Mouse (Mus musculus) erythroblast, adult 5-6 weeks (primary cell): ENCODE results near the gene Gpr4. TPM values are rescaled to one million over a fixed set of nuclear protein-coding genes. Genes with fewer than 3 reads are reported as not detected.
A peak's percentile ranks its signal among the peaks of the same experiment; 100 is the strongest.

Experiments
- ATAC-seq: replicated peaks from 2 replicates; pipeline ENCODE4 v1.8.0; 2016; ENCODE audit warnings: moderate number of reproducible peaks, mild to moderate bottlenecking, moderate TSS enrichment, inconsistent platforms; ENCODE audit not compliant: poor library complexity, low FRiP score, severe bottlenecking
- total RNA-seq, 2 experiments: library from RNA; stranded (forward) in 1 of 2; stranded (reverse) in 1 of 2; fragments of 150-400 nt in 1 of 2; fragments of 200-764, 138-1000 nt in 1 of 2; gene quantifications; 2 replicates each; pipeline versions ENCODE4 v1.2.3 to v1.2.4; 2015 to 2017; ENCODE audit warnings: low replicate concordance in 2 of 2

Gpr4 gene
- total RNA-seq, 2 experiments from 2014 or later: 0.19 TPM; not detected in 1

GRCm38 (mm10) chr7:19253437-19253836 is 41.1 kb downstream of the Gpr4 start:
- no peak for ATAC-seq

- ATAC-seq: no peak
Measured at GRCm38 (mm10) chr7:19255395-19255794, 43.1 kb downstream of the Gpr4 start.

DNA sequence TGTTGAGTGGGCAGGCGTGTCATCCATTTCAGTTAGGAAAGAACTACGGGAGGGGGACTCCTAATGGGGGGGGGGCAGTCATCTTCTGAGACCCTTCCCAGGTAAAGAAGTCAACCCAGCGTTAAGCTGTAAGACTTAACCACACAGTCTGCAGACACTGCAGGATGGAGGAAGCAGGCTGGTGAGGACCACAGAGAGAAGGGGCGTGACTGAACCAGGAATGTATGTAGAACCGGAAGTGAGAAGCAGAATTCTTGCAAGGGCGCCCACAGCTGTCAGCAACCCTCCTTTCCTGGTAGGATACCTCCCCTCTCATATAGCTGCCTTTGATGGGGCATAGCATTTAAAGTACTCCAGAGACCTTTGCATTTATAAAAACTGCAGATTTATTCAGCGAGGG is 44.2 kb downstream of the Gpr4 start:
- no peak for ATAC-seq

DNA sequence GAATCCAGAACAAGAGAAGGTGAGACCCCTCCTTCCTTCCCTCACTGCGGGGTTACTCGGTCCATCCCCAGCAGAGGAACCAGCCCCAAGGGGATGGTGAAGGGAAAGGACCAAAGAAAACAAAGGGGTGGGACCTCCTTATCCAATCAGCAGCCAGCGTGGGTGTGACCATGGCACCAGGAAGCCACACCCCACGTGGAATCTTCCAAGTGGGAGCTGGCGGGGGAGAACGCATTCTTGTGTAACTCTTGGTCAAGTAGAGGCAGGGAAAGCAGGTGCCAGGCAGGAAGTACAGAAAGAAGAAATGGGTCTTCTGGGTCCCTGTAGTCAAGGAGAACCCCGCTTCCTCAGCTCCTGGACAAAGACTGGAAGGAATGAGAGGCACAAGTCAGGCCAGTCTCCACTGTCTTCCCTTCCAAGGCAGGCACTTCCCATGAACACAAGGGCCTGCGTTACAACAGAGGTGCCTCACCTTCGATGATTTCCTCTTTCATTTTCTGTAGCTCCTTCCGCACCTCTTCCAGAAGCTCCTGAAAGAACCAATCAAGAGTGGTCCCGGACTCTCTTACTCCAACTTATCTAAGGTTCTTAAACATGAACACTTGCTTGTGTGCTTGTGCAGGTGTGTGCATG is 45.2 kb downstream of the Gpr4 start:
- peak; percentile 98 for ATAC-seq

- no peak for ATAC-seq
Measured at GRCm38 (mm10) chr7:19258336-19258735, 46.0 kb downstream of the Gpr4 start.

DNA sequence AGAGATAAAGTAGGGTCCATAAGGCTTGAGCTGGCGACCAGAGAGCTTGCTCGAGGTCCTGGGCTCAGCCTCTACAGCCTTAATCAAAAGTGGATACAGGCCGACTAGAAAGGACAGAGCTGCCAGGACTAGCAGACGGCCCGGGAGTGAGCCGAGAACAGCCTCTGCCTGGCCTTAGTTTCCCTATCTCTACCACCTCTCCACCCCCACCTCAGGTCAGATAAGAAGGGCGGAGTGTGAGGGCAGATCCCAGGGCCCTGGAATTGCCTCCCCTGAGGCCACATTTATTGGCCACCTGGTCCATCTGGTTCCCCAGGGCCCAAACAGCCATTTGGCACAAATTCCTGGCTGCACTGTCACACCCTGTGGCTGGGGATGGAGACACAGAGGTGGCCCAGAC is 52.8 kb downstream of the Gpr4 start:
- ATAC-seq: peak; percentile 68

DNA sequence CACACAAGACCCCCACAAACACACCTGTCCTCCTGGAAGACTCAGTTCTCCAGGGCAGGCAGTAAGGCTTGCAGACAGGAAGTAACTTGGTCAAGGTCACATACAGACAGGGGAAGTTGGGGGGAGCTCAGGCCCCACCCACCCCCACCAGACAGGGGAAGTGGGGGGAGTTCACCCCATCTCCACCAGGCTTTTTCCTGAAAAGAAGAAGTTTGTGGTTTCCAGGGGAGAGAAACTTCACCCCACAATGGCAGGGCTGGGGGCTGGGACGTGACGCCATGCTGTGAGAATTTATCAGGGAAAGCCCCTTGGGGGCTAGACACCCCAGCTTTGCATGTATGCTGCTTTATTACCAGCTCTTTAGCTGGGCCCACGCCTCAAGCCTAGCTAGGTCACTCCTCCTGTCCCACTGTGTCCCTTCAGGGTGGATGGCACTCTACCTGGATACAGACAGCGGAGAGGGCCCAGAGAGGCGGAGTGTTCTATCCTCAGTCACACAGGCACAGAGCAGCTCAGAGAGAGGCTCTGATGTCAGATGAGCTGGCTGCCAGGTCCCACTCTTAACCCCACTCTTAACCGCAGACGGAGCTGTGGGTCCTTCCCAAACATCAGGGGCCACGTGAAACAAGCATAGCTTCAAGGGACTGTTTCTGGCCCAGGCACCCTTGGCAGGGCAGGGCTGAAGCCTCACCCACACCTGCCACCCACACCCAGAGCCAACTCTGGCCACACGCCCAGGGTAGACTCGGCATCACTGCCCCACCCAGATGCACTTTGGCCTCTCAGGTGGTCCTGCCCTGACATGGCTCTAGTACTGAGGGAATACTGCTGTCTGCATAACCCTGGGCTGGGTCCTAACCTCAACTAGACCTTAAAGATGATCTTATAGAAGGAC is 53.8 kb downstream of the Gpr4 start:
- peak; percentile 60 for ATAC-seq

- no peak for ATAC-seq
Measured at GRCm38 (mm10) chr7:19267051-19267450, 54.7 kb downstream of the Gpr4 start.

GRCm38 (mm10) chr7:19268993-19269681 is 56.8 kb downstream of the Gpr4 start:
- no peak for ATAC-seq

GRCm38 (mm10) chr7:19269721-19270441 is 57.5 kb downstream of the Gpr4 start:
- no peak for ATAC-seq

- ATAC-seq: no peak
Measured at GRCm38 (mm10) chr7:19270509-19271237, 58.3 kb downstream of the Gpr4 start.

GRCm38 (mm10) chr7:19271238-19272172 is 59.2 kb downstream of the Gpr4 start, which contains the start of gene Vasp:
Gene Vasp, minus strand, starts transcription at chr7:19271817.
- ATAC-seq: peak; percentile 80

DNA sequence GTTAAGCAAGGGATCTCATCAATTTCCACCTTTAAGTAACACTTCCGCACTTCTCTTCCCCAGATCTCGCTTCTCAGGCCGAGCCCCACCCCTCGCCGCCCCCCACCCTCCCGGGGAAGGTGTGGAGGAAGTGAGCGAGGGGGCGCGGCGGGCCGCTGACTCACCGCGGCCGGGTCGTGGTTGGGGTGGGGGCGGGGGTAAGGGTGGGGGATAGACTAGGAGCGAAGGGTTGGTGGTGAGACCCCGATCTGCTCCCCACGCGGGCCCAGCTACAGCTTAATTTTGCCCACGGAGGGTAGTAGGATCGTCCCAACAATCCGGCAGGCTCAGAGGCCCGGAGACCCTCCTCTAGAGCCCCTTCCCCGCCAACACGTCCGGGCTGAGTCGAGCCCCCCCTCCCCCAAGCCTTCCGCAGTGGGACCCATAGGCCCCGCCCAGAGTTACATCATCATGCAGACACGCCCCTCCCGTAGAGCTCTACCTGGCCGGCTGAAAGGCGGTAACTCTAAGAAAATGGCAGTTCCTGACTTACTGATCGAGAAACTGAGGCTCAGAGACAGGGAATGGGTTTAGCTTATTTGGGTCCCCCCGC is 59.9 kb downstream of the Gpr4 start:
- peak; percentile 79 for ATAC-seq

Other genes starting within 250 kb of the Gpr4 start
- not detected in 2 replicates for gene Nanos2, start 225.1 kb upstream of the Gpr4 start, total RNA-seq (2015; ENCODE audit: low replicate concordance)
- gene Nanos2, start 225.1 kb upstream of the Gpr4 start, total RNA-seq (2017; ENCODE audit: low replicate concordance): not detected in 2 replicates
- gene Mypop, start 221.3 kb upstream of the Gpr4 start, total RNA-seq (2015; ENCODE audit: low replicate concordance): not detected in 2 replicates
- 0.43 TPM in 1 of 2 replicates, not detected in the other for gene Mypop, start 221.3 kb upstream of the Gpr4 start, total RNA-seq (2017; ENCODE audit: low replicate concordance)
- 5.6 and 7.3 TPM in 2 replicates for gene Irf2bp1, start 208.5 kb upstream of the Gpr4 start, total RNA-seq (2015; ENCODE audit: low replicate concordance)
- gene Irf2bp1, start 208.5 kb upstream of the Gpr4 start, total RNA-seq (2017; ENCODE audit: low replicate concordance): 0.77 and 3.9 TPM in 2 replicates
- gene Foxa3, start 189.0 kb upstream of the Gpr4 start, total RNA-seq (2015; ENCODE audit: low replicate concordance): not detected in 2 replicates
- gene Foxa3, start 189.0 kb upstream of the Gpr4 start, total RNA-seq (2017; ENCODE audit: low replicate concordance): not detected in 2 replicates
- gene Sympk, start 188.2 kb upstream of the Gpr4 start, total RNA-seq (2015; ENCODE audit: low replicate concordance): 15.2 and 35.9 TPM in 2 replicates
- gene Sympk, start 188.2 kb upstream of the Gpr4 start, total RNA-seq (2017; ENCODE audit: low replicate concordance): 7.8 and 21.0 TPM in 2 replicates
- gene Rsph6a, start 157.8 kb upstream of the Gpr4 start, total RNA-seq (2015; ENCODE audit: low replicate concordance): not detected in 2 replicates
- not detected in 2 replicates for gene Rsph6a, start 157.8 kb upstream of the Gpr4 start, total RNA-seq (2017; ENCODE audit: low replicate concordance)
- gene Dmwd, start 136.3 kb upstream of the Gpr4 start, total RNA-seq (2015; ENCODE audit: low replicate concordance): 1.9 and 3.1 TPM in 2 replicates
- 1.0 and 2.6 TPM in 2 replicates for gene Dmwd, start 136.3 kb upstream of the Gpr4 start, total RNA-seq (2017; ENCODE audit: low replicate concordance)
- 3.8 TPM in 1 of 2 replicates, not detected in the other for gene Dmpk, start 128.7 kb upstream of the Gpr4 start, total RNA-seq (2015; ENCODE audit: low replicate concordance)
- gene Dmpk, start 128.7 kb upstream of the Gpr4 start, total RNA-seq (2017; ENCODE audit: low replicate concordance): 4.3 and 6.0 TPM in 2 replicates
- 0.42 TPM in 1 of 2 replicates, not detected in the other for gene Six5, start 117.9 kb upstream of the Gpr4 start, total RNA-seq (2015; ENCODE audit: low replicate concordance)
- not detected in 2 replicates for gene Six5, start 117.9 kb upstream of the Gpr4 start, total RNA-seq (2017; ENCODE audit: low replicate concordance)
- gene Gm4969, start 94.2 kb upstream of the Gpr4 start, total RNA-seq (2015; ENCODE audit: low replicate concordance): not detected in 2 replicates
- 0.28 TPM in 1 of 2 replicates, not detected in the other for gene Gm4969, start 94.2 kb upstream of the Gpr4 start, total RNA-seq (2017; ENCODE audit: low replicate concordance)
- 0.21 and 0.77 TPM in 2 replicates for gene Fbxo46, start 92.7 kb upstream of the Gpr4 start, total RNA-seq (2015; ENCODE audit: low replicate concordance)
- 2.1 and 2.5 TPM in 2 replicates for gene Fbxo46, start 92.7 kb upstream of the Gpr4 start, total RNA-seq (2017; ENCODE audit: low replicate concordance)
- 1.3 and 6.7 TPM in 2 replicates for gene Qpctl, start 63.2 kb upstream of the Gpr4 start, total RNA-seq (2015; ENCODE audit: low replicate concordance)
- 0.70 and 1.3 TPM in 2 replicates for gene Qpctl, start 63.2 kb upstream of the Gpr4 start, total RNA-seq (2017; ENCODE audit: low replicate concordance)
- gene Snrpd2, start 62.8 kb upstream of the Gpr4 start, total RNA-seq (2015; ENCODE audit: low replicate concordance): 15.0 TPM in 2 replicates
- 20.2 and 22.0 TPM in 2 replicates for gene Snrpd2, start 62.8 kb upstream of the Gpr4 start, total RNA-seq (2017; ENCODE audit: low replicate concordance)
- gene Gipr, start 46.4 kb upstream of the Gpr4 start, total RNA-seq (2015; ENCODE audit: low replicate concordance): 0.42 TPM in 1 of 2 replicates, not detected in the other
- gene Gipr, start 46.4 kb upstream of the Gpr4 start, total RNA-seq (2017; ENCODE audit: low replicate concordance): not detected in 2 replicates
- 1.5 and 2.1 TPM in 2 replicates for gene Eml2, start 36.1 kb upstream of the Gpr4 start, total RNA-seq (2015; ENCODE audit: low replicate concordance)
- 2.8 and 3.7 TPM in 2 replicates for gene Eml2, start 36.1 kb upstream of the Gpr4 start, total RNA-seq (2017; ENCODE audit: low replicate concordance)
- gene Opa3, start 15.8 kb downstream of the Gpr4 start, total RNA-seq (2015; ENCODE audit: low replicate concordance): 6.5 and 7.7 TPM in 2 replicates
- 2.1 and 5.6 TPM in 2 replicates for gene Opa3, start 15.8 kb downstream of the Gpr4 start, total RNA-seq (2017; ENCODE audit: low replicate concordance)
- gene Vasp, start 59.3 kb downstream of the Gpr4 start, total RNA-seq (2015; ENCODE audit: low replicate concordance): 34.6 and 35.9 TPM in 2 replicates
- gene Vasp, start 59.3 kb downstream of the Gpr4 start, total RNA-seq (2017; ENCODE audit: low replicate concordance): 32.5 and 56.6 TPM in 2 replicates
- gene Ppm1n, start 67.5 kb downstream of the Gpr4 start, total RNA-seq (2015; ENCODE audit: low replicate concordance): not detected in 2 replicates
- not detected in 2 replicates for gene Ppm1n, start 67.5 kb downstream of the Gpr4 start, total RNA-seq (2017; ENCODE audit: low replicate concordance)
- gene Rtn2, start 70.1 kb downstream of the Gpr4 start, total RNA-seq (2015; ENCODE audit: low replicate concordance): not detected in 2 replicates
- gene Rtn2, start 70.1 kb downstream of the Gpr4 start, total RNA-seq (2017; ENCODE audit: low replicate concordance): not detected in 2 replicates
- gene Fosb, start 97.5 kb downstream of the Gpr4 start, total RNA-seq (2015; ENCODE audit: low replicate concordance): 2.9 and 3.1 TPM in 2 replicates
- gene Fosb, start 97.5 kb downstream of the Gpr4 start, total RNA-seq (2017; ENCODE audit: low replicate concordance): 2.2 and 3.8 TPM in 2 replicates
- gene Ercc1, start 132.2 kb downstream of the Gpr4 start, total RNA-seq (2015; ENCODE audit: low replicate concordance): 8.6 and 8.8 TPM in 2 replicates
- 4.6 and 5.2 TPM in 2 replicates for gene Ercc1, start 132.2 kb downstream of the Gpr4 start, total RNA-seq (2017; ENCODE audit: low replicate concordance)
- gene Cd3eap, start 146.9 kb downstream of the Gpr4 start, total RNA-seq (2015; ENCODE audit: low replicate concordance): 1.2 and 1.9 TPM in 2 replicates
- 2.6 and 5.7 TPM in 2 replicates for gene Cd3eap, start 146.9 kb downstream of the Gpr4 start, total RNA-seq (2017; ENCODE audit: low replicate concordance)
- 0.19 and 3.3 TPM in 2 replicates for gene Ppp1r13l, start 147.2 kb downstream of the Gpr4 start, total RNA-seq (2015; ENCODE audit: low replicate concordance)
- not detected in 2 replicates for gene Ppp1r13l, start 147.2 kb downstream of the Gpr4 start, total RNA-seq (2017; ENCODE audit: low replicate concordance)
- 1.3 and 2.7 TPM in 2 replicates for gene Ercc2, start 169.5 kb downstream of the Gpr4 start, total RNA-seq (2015; ENCODE audit: low replicate concordance)
- 11.4 and 18.0 TPM in 2 replicates for gene Ercc2, start 169.5 kb downstream of the Gpr4 start, total RNA-seq (2017; ENCODE audit: low replicate concordance)
- gene Klc3, start 191.6 kb downstream of the Gpr4 start, total RNA-seq (2015; ENCODE audit: low replicate concordance): not detected in 2 replicates
- not detected in 2 replicates for gene Klc3, start 191.6 kb downstream of the Gpr4 start, total RNA-seq (2017; ENCODE audit: low replicate concordance)
- not detected in 2 replicates for gene Ckm, start 192.2 kb downstream of the Gpr4 start, total RNA-seq (2015; ENCODE audit: low replicate concordance)
- gene Ckm, start 192.2 kb downstream of the Gpr4 start, total RNA-seq (2017; ENCODE audit: low replicate concordance): not detected in 2 replicates
- 1.9 and 5.2 TPM in 2 replicates for gene Mark4, start 246.3 kb downstream of the Gpr4 start, total RNA-seq (2015; ENCODE audit: low replicate concordance)
- gene Mark4, start 246.3 kb downstream of the Gpr4 start, total RNA-seq (2017; ENCODE audit: low replicate concordance): 1.7 and 2.8 TPM in 2 replicates